Mouse (Mus musculus) midbrain, postnatal 0 days (tissue): ENCODE data around the gene Cdk20. TPM values are rescaled to one million over a fixed set of nuclear protein-coding genes. Genes with fewer than 3 reads are reported as not detected.

Experiments used
- ATAC-seq: fragments of 200-750 bp; cut with Nextera tagmentation; 2 replicates; pipeline ENCODE4 v1.8.0; 2017; ENCODE audit warnings: moderate number of reproducible peaks, mild to moderate bottlenecking, moderate TSS enrichment, moderate library complexity; ENCODE audit not compliant: low FRiP score
- DNase-seq: peaks from one replicate; pipeline ENCODE4 v3.0.0-alpha.2; 2015; ENCODE audit warnings: low spot score
- H3K27ac ChIP-seq: fragments of 300-500 bp; sonication (generic); 2 replicates; pipeline ENCODE4 v1.5.1; 2014; ENCODE audit warnings: low read depth, mild to moderate bottlenecking, low read length, mixed read lengths
- H3K27me3 ChIP-seq: fragments of 300-500 bp; sonication (generic); 2 replicates; pipeline ENCODE4 v1.6.1; 2014; ENCODE audit warnings: low read length, control low read depth, mixed read lengths; ENCODE audit not compliant: insufficient read depth
- H3K36me3 ChIP-seq: fragments of 300-500 bp; sonication (generic); 2 replicates; pipeline ENCODE4 v1.6.1; 2014; ENCODE audit warnings: low read length, control low read depth, mixed read lengths; ENCODE audit not compliant: insufficient read depth
- H3K4me1 ChIP-seq: fragments of 300-500 bp; sonication (generic); 2 replicates; pipeline ENCODE4 v1.6.1; 2014; ENCODE audit warnings: mild to moderate bottlenecking, control low read depth, antibody characterized with exemption, low read length, mixed read lengths; ENCODE audit not compliant: insufficient read depth
- H3K4me2 ChIP-seq: fragments of 300-500 bp; sonication (generic); 2 replicates; pipeline ENCODE4 v1.6.1; 2014; ENCODE audit warnings: low read depth, mild to moderate bottlenecking, low read length, mixed read lengths; ENCODE audit not compliant: poor library complexity, severe bottlenecking
- H3K4me3 ChIP-seq: fragments of 300-500 bp; sonication (generic); 2 replicates; pipeline ENCODE4 v1.5.1; 2014; ENCODE audit warnings: low read depth, mild to moderate bottlenecking, low read length, moderate library complexity
- H3K9ac ChIP-seq: fragments of 300-500 bp; sonication (generic); replicated peaks from 2 replicates; pipeline ENCODE4 v1.6.1; 2014; ENCODE audit warnings: mild to moderate bottlenecking, low read length, moderate library complexity, mixed read lengths; ENCODE audit not compliant: poor library complexity, severe bottlenecking
- H3K9me3 ChIP-seq: fragments of 300-500 bp; sonication (generic); 2 replicates; pipeline ENCODE4 v1.6.1; 2016; ENCODE audit warnings: low read length, control low read depth
- CTCF ChIP-seq: IDR thresholded peaks from 2 replicates; pipeline ENCODE4 v1.5.1; 2016; ENCODE audit warnings: antibody characterized with exemption, mild to moderate bottlenecking
- WGBS: fragments of 180-500 bp; shearing (Covaris S2); extraction: QIAGEN DNeasy Blood & Tissue Kit; methylation state at CpG from one replicate; pipeline ENCODE4 v1.1.7; 2014; 5-methylcytosine and 5-hydroxymethylcytosine counted together
- polyA plus RNA-seq: library from polyadenylated mRNA; unstranded; fragments of >200 nt; fragmentation: Nextera tagmentation; extraction: Ambion mirVana; gene quantifications from 2 replicates; pipeline ENCODE4 v1.2.1, GENCODE M21; 2015
- total RNA-seq: library from RNA; depleted of rRNA; stranded (reverse); fragments of >200 nt; gene quantifications from 2 replicates; pipeline ENCODE4 v1.2.3, GENCODE M21; 2014

Gene Cdk20
- total and polyA plus RNA-seq, 2 experiments from 2014 or later = 25.5 to 30.0 TPM

DNA sequence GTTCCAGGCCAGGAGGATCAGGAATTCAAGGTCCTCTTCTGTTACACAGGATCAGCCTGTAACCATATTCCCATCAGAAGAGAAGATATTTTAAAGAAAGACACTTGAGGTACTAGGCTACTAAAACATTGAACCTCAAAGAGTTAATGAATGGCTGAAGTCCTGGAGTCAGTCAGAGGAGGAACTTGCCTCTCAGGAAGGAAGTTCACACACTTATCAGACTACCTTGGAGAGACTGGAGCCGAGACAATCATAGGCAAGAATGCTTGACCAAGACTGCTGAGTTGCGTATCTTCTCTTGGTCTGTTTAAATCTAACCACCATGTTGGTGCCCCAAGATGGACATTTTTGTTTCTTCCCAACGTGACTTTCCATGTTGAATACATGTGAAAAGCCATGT is 32.2 kb upstream of the Cdk20 start:
- Histone ChIP-seq H3K9ac (no peak overlapping the region), H3K4me1 (no peaks in the 10 kb centered on the region), H3K27ac (no peak overlapping the region), H3K9me3 (no peaks in the 10 kb centered on the region), H3K4me3 (no peak overlapping the region), H3K4me2 (no peak overlapping the region), H3K27me3 (no peaks in the 10 kb centered on the region), H3K36me3 (no peaks in the 10 kb centered on the region)
- no peak for TF ChIP-seq CTCF
- DNase-seq (no peak), ATAC-seq (no peak)
- WGBS = 82% methylated on average over 3 of the region's 3 CpGs

DNA sequence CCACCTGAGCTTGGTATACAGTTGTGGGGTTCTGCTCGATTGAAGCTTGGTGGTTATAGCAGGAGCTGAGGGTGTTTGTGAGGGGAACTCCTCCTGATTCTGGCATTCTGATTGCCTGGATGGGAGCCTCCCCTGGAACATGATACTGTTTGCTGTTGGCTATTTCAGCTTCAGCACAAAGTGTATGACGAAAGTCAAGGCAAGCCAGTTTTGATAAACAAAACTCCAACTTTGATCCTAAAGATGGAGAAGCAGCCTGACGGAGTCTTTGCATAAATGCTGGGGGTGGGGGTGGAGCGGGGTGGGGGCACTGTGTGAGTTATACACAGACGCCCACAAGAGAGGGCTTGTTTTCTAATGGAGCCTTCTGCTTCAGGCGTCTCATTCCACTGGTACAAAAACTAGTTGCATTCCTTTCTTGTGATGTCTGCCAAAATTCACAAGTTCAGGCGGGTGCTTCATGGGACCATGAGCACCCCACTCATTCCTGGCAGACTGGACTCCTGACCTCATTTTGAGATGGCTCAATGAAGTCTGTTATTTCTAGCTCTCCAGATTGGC is 31.2 kb upstream of the Cdk20 start:
- peak; percentile 14 for DNase-seq
- ATAC-seq = no peak
- Histone ChIP-seq H3K4me1 (no peaks in the 10 kb centered on the region), H3K27me3 (no peaks in the 10 kb centered on the region), H3K9me3 (no peaks in the 10 kb centered on the region), H3K4me3 (no peak overlapping the region), H3K36me3 (no peaks in the 10 kb centered on the region), H3K4me2 (no peak overlapping the region), H3K9ac (no peak overlapping the region), H3K27ac (no peak overlapping the region; the same call in 1 of the 2 replicates)
- no peak for TF ChIP-seq CTCF
- WGBS = 66% methylated on average over 7 of the region's 7 CpGs

DNA sequence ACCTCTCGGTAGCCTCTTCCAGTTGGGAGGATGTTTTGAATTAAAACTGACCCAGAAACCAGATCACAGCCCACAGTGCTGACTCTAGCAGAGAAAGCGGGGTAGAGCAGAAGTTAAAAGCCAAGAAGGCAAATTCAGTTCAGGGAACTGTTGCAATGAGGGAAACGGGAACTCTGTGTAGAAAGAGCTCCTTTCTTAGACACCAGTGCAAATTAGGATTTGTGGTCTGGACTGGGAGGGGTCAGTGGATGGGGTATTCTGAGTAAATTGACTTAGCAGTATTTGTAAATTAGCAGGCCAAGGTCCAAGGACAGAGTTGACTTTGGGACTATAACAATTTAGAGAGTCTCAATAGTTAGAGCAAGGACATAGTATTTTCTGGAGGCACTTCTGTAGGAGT is 30.1 kb upstream of the Cdk20 start:
- H3K9me3 ChIP-seq = no peaks in the 10 kb centered on the region
- no peak overlapping the region for H3K9ac ChIP-seq
- H3K4me3 ChIP-seq = no peak overlapping the region
- DNase-seq = no peak
- no peak overlapping the region for H3K27ac ChIP-seq
- no peak for TF ChIP-seq CTCF
- H3K27me3 ChIP-seq = no peaks in the 10 kb centered on the region
- no peak overlapping the region for H3K4me2 ChIP-seq
- WGBS = 66% methylated on average over 3 of the region's 3 CpGs
- no peaks in the 10 kb centered on the region for H3K4me1 ChIP-seq
- ATAC-seq = no peak
- no peaks in the 10 kb centered on the region for H3K36me3 ChIP-seq

DNA sequence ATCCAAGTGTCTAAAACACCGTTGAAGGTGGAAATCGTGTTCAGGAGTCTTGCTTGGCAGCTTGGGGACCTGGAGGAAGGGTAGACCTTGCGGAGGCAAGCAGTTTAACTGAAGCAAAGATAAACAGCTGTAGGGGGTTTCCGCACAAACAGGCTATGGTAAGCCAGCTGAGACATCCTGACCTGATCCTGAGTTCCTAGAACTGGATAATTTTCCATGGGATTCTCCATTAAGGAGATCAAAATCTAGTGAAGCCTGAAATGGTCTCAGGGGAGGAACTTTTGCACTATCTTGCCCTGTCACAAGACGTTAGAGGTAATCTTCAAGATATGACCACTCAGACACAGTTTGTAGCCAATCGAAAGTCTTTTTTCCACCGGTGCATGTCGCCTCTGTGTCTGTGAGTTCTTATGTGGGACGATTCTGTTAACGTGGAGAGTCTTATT is 29.6 kb upstream of the Cdk20 start:
- Histone ChIP-seq H3K4me1 (no peaks in the 10 kb centered on the region), H3K36me3 (no peaks in the 10 kb centered on the region), H3K9ac (no peak overlapping the region), H3K27ac (no peak overlapping the region), H3K4me2 (no peak overlapping the region), H3K9me3 (no peaks in the 10 kb centered on the region), H3K27me3 (no peaks in the 10 kb centered on the region), H3K4me3 (no peak overlapping the region)
- TF ChIP-seq CTCF = no peak
- 91% methylated on average over 10 of the region's 10 CpGs for WGBS
- no peak for DNase-seq
- ATAC-seq = no peak

DNA sequence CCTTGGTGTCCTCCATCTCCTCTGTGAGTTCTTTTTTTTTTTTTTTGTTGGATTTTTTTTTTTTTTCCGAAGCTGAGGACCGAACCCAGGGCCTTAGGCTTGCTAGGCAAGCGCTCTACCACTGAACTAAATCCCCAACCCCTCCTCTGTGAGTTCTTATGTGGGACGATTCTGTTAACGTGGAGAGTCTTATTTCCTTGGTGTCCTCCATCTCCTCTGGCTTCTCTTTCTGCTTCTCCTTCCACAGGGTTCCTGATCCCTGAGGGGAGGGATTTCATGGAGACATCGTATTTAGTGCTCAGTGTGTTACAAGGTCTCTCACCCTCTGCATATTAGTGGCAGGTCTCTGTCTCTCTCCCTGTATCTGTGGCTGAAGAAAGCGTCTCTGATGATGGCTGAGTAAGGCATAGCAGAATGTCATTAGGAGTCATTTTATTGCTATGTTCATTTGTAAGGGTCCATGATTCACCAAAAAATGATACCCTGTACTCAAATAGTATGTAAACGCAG is 29.1 kb upstream of the Cdk20 start:
- no peak overlapping the region for H3K9ac ChIP-seq
- no peak overlapping the region for H3K27ac ChIP-seq
- H3K4me3 ChIP-seq = no peak overlapping the region
- no peaks in the 10 kb centered on the region for H3K36me3 ChIP-seq
- ATAC-seq (no peak), DNase-seq (no peak)
- TF ChIP-seq CTCF = no peak
- no peaks in the 10 kb centered on the region for H3K4me1 ChIP-seq
- H3K9me3 ChIP-seq = no peaks in the 10 kb centered on the region
- H3K4me2 ChIP-seq = no peak overlapping the region
- 90% methylated on average over 8 of the region's 8 CpGs for WGBS
- H3K27me3 ChIP-seq = no peaks in the 10 kb centered on the region

DNA sequence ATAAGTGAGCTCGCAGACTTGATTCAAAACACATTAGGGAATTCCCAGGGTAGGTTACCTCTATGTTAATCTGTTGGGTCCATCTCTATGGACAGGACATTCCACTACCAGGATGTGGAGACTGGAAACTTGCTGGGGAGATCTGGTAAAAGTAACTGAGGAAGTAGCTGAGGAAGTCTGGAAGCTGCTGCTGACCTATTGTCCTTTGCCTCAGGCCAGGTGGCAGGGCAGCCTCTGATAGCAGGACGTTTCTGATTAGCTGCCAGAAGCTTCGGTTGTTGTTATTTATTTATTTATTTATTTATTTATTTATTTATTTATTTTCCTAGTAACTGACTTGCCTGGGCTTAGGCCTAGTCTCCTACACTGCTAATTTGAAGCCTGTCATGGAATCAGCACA is 28.6 kb upstream of the Cdk20 start:
- no peak for TF ChIP-seq CTCF
- no peak for ATAC-seq
- WGBS = 78% methylated on average over 3 of the region's 3 CpGs
- H3K4me1 ChIP-seq = no peaks in the 10 kb centered on the region
- H3K4me2 ChIP-seq = no peak overlapping the region
- H3K36me3 ChIP-seq = no peaks in the 10 kb centered on the region
- no peak for DNase-seq
- H3K9me3 ChIP-seq = no peaks in the 10 kb centered on the region
- H3K4me3 ChIP-seq = no peak overlapping the region
- no peaks in the 10 kb centered on the region for H3K27me3 ChIP-seq
- H3K9ac ChIP-seq = no peak overlapping the region
- H3K27ac ChIP-seq = no peak overlapping the region
